Mouse (Mus musculus) myocyte (in vitro differentiated cells): ENCODE measurements at regions not wholly inside any gene's neighbourhood (a gene's known extent, or its start where the extent isn't known, plus 50 kb on each side); places are given as distances from the start of the nearest gene placed in this dataset.

Experiments
- H3K27me3 ChIP-seq: one replicate; pipeline ENCODE4 v1.6.1; 2011; ENCODE audit not compliant: control insufficient read depth, insufficient read depth, insufficient read length
- H3K36me3 ChIP-seq: one replicate; pipeline ENCODE4 v1.6.1; 2011; ENCODE audit not compliant: control insufficient read depth, insufficient read depth
- H3K4me2 ChIP-seq: one replicate; pipeline ENCODE4 v1.6.1; 2011; ENCODE audit warnings: low read depth, control low read depth
- H3K4me3 ChIP-seq: one replicate; pipeline ENCODE4 v1.5.1; 2011; ENCODE audit warnings: mild to moderate bottlenecking, control low read depth, moderate library complexity
- H3K79me2 ChIP-seq: one replicate; pipeline ENCODE4 v1.6.1; 2011; ENCODE audit not compliant: control insufficient read depth, insufficient read depth
- H3ac ChIP-seq: one replicate; pipeline ENCODE4 v1.6.1; 2011; ENCODE audit not compliant: control insufficient read depth, insufficient read length
- CEBPB ChIP-seq: IDR thresholded peaks from 2 replicates; pipeline ENCODE4 v1.6.1; 2011; ENCODE audit warnings: mild to moderate bottlenecking, moderate library complexity; ENCODE audit not compliant: poor library complexity, insufficient read depth, severe bottlenecking
- E2F4 ChIP-seq: IDR thresholded peaks from one replicate; pipeline ENCODE4 v1.6.1; 2011; ENCODE audit warnings: mild to moderate bottlenecking, control low read depth, moderate library complexity; ENCODE audit not compliant: insufficient read depth
- MAX ChIP-seq: IDR thresholded peaks from one replicate; pipeline ENCODE4 v1.6.1; 2011; ENCODE audit warnings: low read depth, mild to moderate bottlenecking, control low read depth
- MYOD1 ChIP-seq, 3 experiments: IDR thresholded peaks; one replicate each; pipeline ENCODE4 v1.6.1; 2011; ENCODE audit warnings: control low read depth in 2 of 3, low read depth in 2 of 3, mild to moderate bottlenecking in 2 of 3, moderate library complexity in 1 of 3; ENCODE audit not compliant: insufficient read length in 2 of 3, control insufficient read depth in 1 of 3
- MYOG ChIP-seq, 3 experiments: IDR thresholded peaks; one replicate each; pipeline ENCODE4 v1.6.1; 2011; ENCODE audit warnings: control low read depth in 2 of 3, low read depth in 2 of 3, mild to moderate bottlenecking in 2 of 3; ENCODE audit not compliant: insufficient read length in 2 of 3, control insufficient read depth in 1 of 3, insufficient read depth in 1 of 3
- POLR2A ChIP-seq: IDR thresholded peaks from one replicate; pipeline ENCODE4 v1.6.1; 2011; ENCODE audit warnings: low read depth, mild to moderate bottlenecking, control low read depth, moderate library complexity; ENCODE audit not compliant: insufficient read length
- POLR2AphosphoS2 ChIP-seq: IDR thresholded peaks from one replicate; pipeline ENCODE4 v1.6.1; 2011; ENCODE audit warnings: low read depth, control low read depth; ENCODE audit not compliant: insufficient read length
- REST ChIP-seq: IDR thresholded peaks from one replicate; pipeline ENCODE4 v1.6.1; 2011; ENCODE audit warnings: mild to moderate bottlenecking, control low read depth, moderate library complexity; ENCODE audit not compliant: insufficient read depth, insufficient read length
- SRF ChIP-seq: IDR thresholded peaks from one replicate; pipeline ENCODE4 v1.6.1; 2011; ENCODE audit warnings: low read depth; ENCODE audit not compliant: control insufficient read depth, insufficient read length
- TCF12 ChIP-seq: IDR thresholded peaks from one replicate; pipeline ENCODE4 v1.6.1; 2011; ENCODE audit warnings: mild to moderate bottlenecking, control low read depth; ENCODE audit not compliant: poor library complexity, insufficient read depth, severe bottlenecking
- TCF3 ChIP-seq: IDR thresholded peaks from one replicate; pipeline ENCODE4 v1.6.1; 2011; ENCODE audit warnings: low read depth, control low read depth; ENCODE audit not compliant: insufficient read length
- USF1 ChIP-seq: IDR thresholded peaks from one replicate; pipeline ENCODE4 v1.6.1; 2011; ENCODE audit warnings: low read depth, mild to moderate bottlenecking, control low read depth, moderate library complexity

GRCm38 (mm10) chr10:17510626-17511193 lies 212.3 kb upstream of the Cited2 start:
- TF ChIP-seq TCF3 (no peak), MYOD1 (IDR thresholded peaks at IDR 0.05; ENCODE audit: control insufficient read depth in 1 of 3, insufficient read length in 2 of 3, low read depth in 2 of 3) (no peak), POLR2AphosphoS2 (no peak), E2F4 (no peak)
- Histone ChIP-seq H3K27me3 (no peaks in the 10 kb centered on the region), H3K4me3 (no peak overlapping the region), H3ac (no peak overlapping the region), H3K36me3 (no peaks in the 10 kb centered on the region), H3K79me2 (no peaks in the 10 kb centered on the region), H3K4me2 (no peak overlapping the region)

GRCm38 (mm10) chr10:17511779-17512335 lies 211.2 kb upstream of the Cited2 start:
- no peak overlapping the region for H3ac ChIP-seq
- no peaks in the 10 kb centered on the region for H3K36me3 ChIP-seq
- H3K4me3 ChIP-seq = no peak overlapping the region
- TF ChIP-seq MAX (no peak), MYOG (IDR thresholded peaks at IDR 0.05; ENCODE audit: control insufficient read depth in 1 of 3, insufficient read depth in 1 of 3, insufficient read length in 2 of 3, low read depth in 2 of 3) (peak in 1 of 3 experiments; percentile 15), TCF3 (no peak), TCF12 (no peak), REST (no peak), POLR2AphosphoS2 (no peak), POLR2A (no peak), MYOD1 (IDR thresholded peaks at IDR 0.05; ENCODE audit: control insufficient read depth in 1 of 3, insufficient read length in 2 of 3, low read depth in 2 of 3) (peak in 1 of 3 experiments; percentile 35), CEBPB (no peak)
- no peak overlapping the region for H3K4me2 ChIP-seq
- no peaks in the 10 kb centered on the region for H3K27me3 ChIP-seq
- no peaks in the 10 kb centered on the region for H3K79me2 ChIP-seq

GRCm38 (mm10) chr10:17512487-17512886 lies 210.5 kb upstream of the Cited2 start:
- Histone ChIP-seq H3K4me3 (no peak overlapping the region), H3K36me3 (no peaks in the 10 kb centered on the region), H3K27me3 (no peaks in the 10 kb centered on the region), H3K79me2 (no peaks in the 10 kb centered on the region), H3ac (no peak overlapping the region), H3K4me2 (no peak overlapping the region)
- no peak for TF ChIP-seq POLR2A
- no peak for TF ChIP-seq REST
- no peak for TF ChIP-seq POLR2AphosphoS2
- no peak for TF ChIP-seq CEBPB
- TF ChIP-seq TCF3 = no peak
- no peak for TF ChIP-seq E2F4
- no peak for TF ChIP-seq SRF
- no peak for TF ChIP-seq TCF12

GRCm38 (mm10) chr10:17513756-17514155 lies 209.3 kb upstream of the Cited2 start:
- Histone ChIP-seq H3K4me2 (no peak overlapping the region), H3K36me3 (no peaks in the 10 kb centered on the region), H3ac (no peak overlapping the region), H3K79me2 (no peaks in the 10 kb centered on the region), H3K27me3 (no peaks in the 10 kb centered on the region), H3K4me3 (no peak overlapping the region)
- TF ChIP-seq MYOD1 (IDR thresholded peaks at IDR 0.05; ENCODE audit: control insufficient read depth in 1 of 3, insufficient read length in 2 of 3, low read depth in 2 of 3) (no peak), MAX (no peak), USF1 (no peak)

- no peak for TF ChIP-seq MYOG (IDR thresholded peaks at IDR 0.05; ENCODE audit: control insufficient read depth in 1 of 3, insufficient read depth in 1 of 3, insufficient read length in 2 of 3, low read depth in 2 of 3)
- TF ChIP-seq REST = no peak
- no peak for TF ChIP-seq TCF12
- no peak for TF ChIP-seq E2F4
- TF ChIP-seq TCF3 = no peak
- TF ChIP-seq USF1 = no peak
- no peak for TF ChIP-seq MAX
- no peak for TF ChIP-seq CEBPB
- no peak for TF ChIP-seq SRF
- TF ChIP-seq MYOD1 (IDR thresholded peaks at IDR 0.05; ENCODE audit: control insufficient read depth in 1 of 3, insufficient read length in 2 of 3, low read depth in 2 of 3) = no peak
- no peak for TF ChIP-seq POLR2A
- TF ChIP-seq POLR2AphosphoS2 = no peak
- H3K79me2 ChIP-seq = no peaks in the 10 kb centered on the region
Observed at GRCm38 (mm10) chr10:17516068-17516467, 206.9 kb upstream of the Cited2 start.

More at GRCm38 (mm10) chr10:17516068-17516467, 206.9 kb upstream of the Cited2 start:
- no peak overlapping the region for H3ac ChIP-seq
- H3K4me3 ChIP-seq = no peak overlapping the region
- no peaks in the 10 kb centered on the region for H3K27me3 ChIP-seq
- no peak overlapping the region for H3K4me2 ChIP-seq
- no peaks in the 10 kb centered on the region for H3K36me3 ChIP-seq
